Mouse (Mus musculus) right cerebral cortex, postnatal 4 days (tissue): ENCODE results near the gene Tenm2.
A peak's percentile ranks its signal among the peaks of the same experiment; 100 is the strongest.

Source experiments
- DNase-seq: peaks from one replicate; pipeline ENCODE4 v3.0.0-alpha.2; 2022

Tenm2 gene

GRCm38 (mm10) chr11:36256747-36257146 lies 979.0 kb downstream of the Tenm2 start:
- no peak for DNase-seq

- DNase-seq = no peak
Measured at GRCm38 (mm10) chr11:36254019-36254418, 981.7 kb downstream of the Tenm2 start.

GRCm38 (mm10) chr11:36250111-36250510 lies 985.7 kb downstream of the Tenm2 start:
- no peak for DNase-seq

- DNase-seq = no peak
Measured at GRCm38 (mm10) chr11:36246152-36246551, 989.6 kb downstream of the Tenm2 start.

- DNase-seq = no peak
Measured at GRCm38 (mm10) chr11:36244491-36244882, 991.3 kb downstream of the Tenm2 start.

GRCm38 (mm10) chr11:36243747-36244490 lies 991.8 kb downstream of the Tenm2 start:
- peak; percentile 75 for DNase-seq

- peak; percentile 41 for DNase-seq
Measured at GRCm38 (mm10) chr11:36238890-36239289, 996.9 kb downstream of the Tenm2 start.

GRCm38 (mm10) chr11:36228654-36229053 lies 1007.1 kb downstream of the Tenm2 start:
- no peak for DNase-seq

GRCm38 (mm10) chr11:36228196-36228595 lies 1007.6 kb downstream of the Tenm2 start:
- no peak for DNase-seq

- DNase-seq = no peak
Measured at GRCm38 (mm10) chr11:36226061-36226460, 1009.7 kb downstream of the Tenm2 start.

- DNase-seq = no peak
Measured at GRCm38 (mm10) chr11:36223716-36224439, 1011.9 kb downstream of the Tenm2 start.

- no peak for DNase-seq
Measured at GRCm38 (mm10) chr11:36222071-36222470, 1013.7 kb downstream of the Tenm2 start.

- DNase-seq = peak; percentile 72
Measured at GRCm38 (mm10) chr11:36221271-36221975, 1014.3 kb downstream of the Tenm2 start.

- no peak for DNase-seq
Measured at GRCm38 (mm10) chr11:36220651-36221050, 1015.1 kb downstream of the Tenm2 start.

GRCm38 (mm10) chr11:36219586-36219985 lies 1016.2 kb downstream of the Tenm2 start:
- no peak for DNase-seq

GRCm38 (mm10) chr11:36214589-36214988 lies 1021.2 kb downstream of the Tenm2 start:
- no peak for DNase-seq

GRCm38 (mm10) chr11:36204381-36204780 lies 1031.4 kb downstream of the Tenm2 start:
- DNase-seq = no peak

GRCm38 (mm10) chr11:36203896-36204295 lies 1031.9 kb downstream of the Tenm2 start:
- no peak for DNase-seq

- no peak for DNase-seq
Measured at GRCm38 (mm10) chr11:36194348-36194747, 1041.4 kb downstream of the Tenm2 start.

GRCm38 (mm10) chr11:36176106-36176505 lies 1059.7 kb downstream of the Tenm2 start:
- DNase-seq = no peak

- no peak for DNase-seq
Measured at GRCm38 (mm10) chr11:36173076-36173690, 1062.6 kb downstream of the Tenm2 start.

GRCm38 (mm10) chr11:36172520-36172919 lies 1063.2 kb downstream of the Tenm2 start:
- no peak for DNase-seq

- no peak for DNase-seq
Measured at GRCm38 (mm10) chr11:36171991-36172390, 1063.8 kb downstream of the Tenm2 start.
